Mouse (Mus musculus) hindbrain, embryonic 14.5 days (tissue): ENCODE measurements around the gene Pm20d2. TPM values are rescaled to one million over a fixed set of nuclear protein-coding genes. Genes with fewer than 3 reads are reported as not detected.
A peak's percentile ranks its signal among the peaks of the same experiment; 100 is the strongest.

Experiments
- ATAC-seq: fragments of 200-750 bp; cut with Nextera tagmentation; 2 replicates; pipeline ENCODE4 v1.8.0; 2017; ENCODE audit warnings: moderate number of reproducible peaks, mild to moderate bottlenecking, moderate TSS enrichment, moderate library complexity; ENCODE audit not compliant: low FRiP score
- DNase-seq: peaks from one replicate; pipeline ENCODE4 v3.0.0-alpha.2; 2015; ENCODE audit warnings: low spot score
- H3K27ac ChIP-seq: fragments of 300-500 bp; sonication (generic); 2 replicates; pipeline ENCODE4 v1.5.1; 2014; ENCODE audit warnings: mild to moderate bottlenecking, moderate library complexity
- H3K27me3 ChIP-seq: fragments of 300-500 bp; sonication (generic); 2 replicates; pipeline ENCODE4 v1.6.1; 2014; ENCODE audit warnings: mild to moderate bottlenecking, low read length, mixed read lengths; ENCODE audit not compliant: control insufficient read depth, insufficient read depth
- H3K36me3 ChIP-seq: fragments of 300-500 bp; sonication (generic); replicated peaks from 2 replicates; pipeline ENCODE4 v1.6.1; 2014; ENCODE audit not compliant: control insufficient read depth, insufficient read depth
- H3K4me1 ChIP-seq: fragments of 300-500 bp; sonication (generic); replicated peaks from 2 replicates; pipeline ENCODE4 v1.6.1; 2014; ENCODE audit warnings: antibody characterized with exemption, low read length, mixed read lengths; ENCODE audit not compliant: control insufficient read depth, insufficient read depth
- H3K4me2 ChIP-seq: fragments of 300-500 bp; sonication (generic); replicated peaks from 2 replicates; pipeline ENCODE4 v1.6.1; 2014; ENCODE audit warnings: mild to moderate bottlenecking, moderate library complexity
- H3K4me3 ChIP-seq: fragments of 300-500 bp; sonication (generic); replicated peaks from 2 replicates; pipeline ENCODE4 v1.5.1; 2014; ENCODE audit warnings: mild to moderate bottlenecking, low read length
- H3K9ac ChIP-seq: fragments of 300-500 bp; sonication (generic); 2 replicates; pipeline ENCODE4 v1.6.1; 2014
- H3K9me3 ChIP-seq: fragments of 300-500 bp; sonication (generic); 2 replicates; pipeline ENCODE4 v1.6.1; 2016; ENCODE audit warnings: low read length; ENCODE audit not compliant: control insufficient read depth
- WGBS: fragments of 180-500 bp; shearing (Covaris S2); extraction: QIAGEN DNeasy Blood & Tissue Kit; methylation state at CpG from one replicate; pipeline ENCODE4 v1.1.7; 2014; 5-methylcytosine and 5-hydroxymethylcytosine counted together
- polyA plus RNA-seq: library from polyadenylated mRNA; unstranded; fragments of >200 nt; fragmentation: Nextera tagmentation; extraction: Ambion mirVana; gene quantifications from 2 replicates; pipeline ENCODE4 v1.2.1, GENCODE M21; 2014

The Pm20d2 gene
- polyA plus RNA-seq, 1 experiment from 2014 or later = 2.3 TPM

DNA sequence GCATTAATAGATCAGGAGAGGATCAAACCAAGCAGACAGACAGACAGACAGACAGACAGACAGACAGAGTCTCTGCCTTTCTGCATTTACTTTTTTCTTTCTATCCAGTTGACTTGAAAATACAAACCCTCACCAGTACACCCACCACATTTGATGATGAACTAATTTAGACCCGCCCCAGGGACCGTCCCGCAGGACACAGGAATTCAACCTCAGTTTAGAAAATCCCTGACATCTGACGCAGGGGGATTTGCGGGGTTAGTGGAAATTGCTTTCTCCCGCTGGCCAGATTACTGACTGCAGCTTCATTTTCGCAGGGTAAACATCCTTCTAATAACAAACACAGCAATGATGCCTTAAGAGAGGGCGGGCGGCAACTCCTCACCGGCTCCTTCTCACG is 57.3 kb downstream of the Pm20d2 start, which contains the start of gene Gabrr1:
Gabrr1 (plus strand) TSS at position 301 of the 400 bp plus-strand sequence.
- WGBS = 76% methylated on average over 11 of the region's 11 CpGs
- Histone ChIP-seq H3K27me3 (no peaks in the 10 kb centered on the region), H3K36me3 (no peaks in the 10 kb centered on the region), H3K9ac (no peak within 1 kb of the TSS), H3K4me2 (no peak within 1 kb of the TSS), H3K27ac (no peak within 1 kb of the TSS), H3K4me3 (no peak within 1 kb of the TSS), H3K4me1 (no peaks in the 10 kb centered on the region), H3K9me3 (no peaks in the 10 kb centered on the region)
- no peak for DNase-seq
- ATAC-seq = no peak

- Histone ChIP-seq H3K9me3 (no peaks in the 10 kb centered on the region), H3K27ac (no peak overlapping the region), H3K4me2 (no peak overlapping the region), H3K27me3 (no peaks in the 10 kb centered on the region), H3K4me3 (no peak overlapping the region), H3K9ac (no peak overlapping the region), H3K4me1 (no peaks in the 10 kb centered on the region), H3K36me3 (no peaks in the 10 kb centered on the region)
- WGBS = 75% methylated on average over 10 of the region's 10 CpGs
- ATAC-seq (no peak), DNase-seq (no peak)
Measured at GRCm38 (mm10) chr4:33125409-33126084, 64.0 kb downstream of the Pm20d2 start.

DNA sequence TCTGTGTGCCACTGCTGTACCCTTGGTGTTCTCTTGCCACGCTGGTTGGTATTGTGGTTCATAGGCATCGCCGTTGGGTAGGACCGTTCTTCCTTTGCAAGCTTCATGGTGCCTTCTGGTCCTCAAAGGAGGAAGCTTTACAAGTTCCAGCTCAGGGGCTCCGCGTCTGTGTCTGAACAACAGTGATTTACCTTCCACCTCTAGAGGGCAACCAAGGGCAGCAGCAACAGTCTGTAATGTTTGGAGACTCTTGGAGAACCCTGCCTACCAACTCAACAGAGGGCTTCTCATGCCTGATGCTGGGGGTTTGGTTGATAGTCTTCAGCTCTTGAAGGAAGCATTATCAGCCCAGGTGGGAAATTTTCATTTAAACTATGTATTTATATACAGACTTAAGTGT is 65.0 kb downstream of the Pm20d2 start:
- 82% methylated on average over 6 of the region's 6 CpGs for WGBS

More for the DNA sequence above, 65.0 kb downstream of the Pm20d2 start:
- Histone ChIP-seq H3K9me3 (no peaks in the 10 kb centered on the region), H3K4me1 (no peaks in the 10 kb centered on the region), H3K27ac (no peak overlapping the region), H3K27me3 (no peaks in the 10 kb centered on the region), H3K36me3 (no peaks in the 10 kb centered on the region), H3K9ac (no peak overlapping the region), H3K4me3 (no peak overlapping the region), H3K4me2 (no peak overlapping the region)
- DNase-seq (peak; percentile 37), ATAC-seq (no peak)

Other genes starting within 250 kb of the Pm20d2 start
- gene Ankrd6, start 238.9 kb downstream of the Pm20d2 start, polyA plus RNA-seq = 23.0 and 24.7 TPM in 2 replicates
- gene Rragd, start 206.7 kb downstream of the Pm20d2 start, polyA plus RNA-seq = 35.8 and 40.0 TPM in 2 replicates
- 78.3 and 89.3 TPM in 2 replicates for gene Ube2j1, start 158.3 kb downstream of the Pm20d2 start, polyA plus RNA-seq
- gene Gabrr2, start 126.7 kb downstream of the Pm20d2 start, polyA plus RNA-seq = 0.50 and 0.94 TPM in 2 replicates
- 0.23 and 0.24 TPM in 2 replicates for gene Gabrr1, start 57.2 kb downstream of the Pm20d2 start, polyA plus RNA-seq
- gene Srsf12, start 19.3 kb upstream of the Pm20d2 start, polyA plus RNA-seq = 68.5 and 80.0 TPM in 2 replicates
- gene Pnrc1, start 100.4 kb upstream of the Pm20d2 start, polyA plus RNA-seq = 61.4 and 66.3 TPM in 2 replicates
- 26.5 and 26.7 TPM in 2 replicates for gene Rngtt, start 120.6 kb upstream of the Pm20d2 start, polyA plus RNA-seq